Mouse (Mus musculus) embryonic facial prominence, embryonic 12.5 days (tissue): ENCODE results near the gene Crot. TPM values are rescaled to one million over a fixed set of nuclear protein-coding genes. Genes with fewer than 3 reads are reported as not detected.
"Not testable (repeated sequence)": the region's sequence is repeated elsewhere in the genome, so short reads cannot be mapped to it uniquely, and the experiment has no call there.

ENCODE experiments used
- ATAC-seq: fragments of 200-750 bp; cut with Nextera tagmentation; 2 replicates; pipeline ENCODE4 v1.8.0; 2017; ENCODE audit not compliant: insufficient number of reproducible peaks, insufficient read depth, low FRiP score, low TSS enrichment
- H3K27ac ChIP-seq: fragments of 300-500 bp; sonication (generic); 2 replicates; pipeline ENCODE4 v1.5.1; 2016; ENCODE audit warnings: mild to moderate bottlenecking
- H3K27me3 ChIP-seq: fragments of 300-500 bp; sonication (generic); 2 replicates; pipeline ENCODE4 v1.6.1; 2016; ENCODE audit warnings: mild to moderate bottlenecking, moderate library complexity
- H3K36me3 ChIP-seq: fragments of 300-500 bp; sonication (generic); 2 replicates; pipeline ENCODE4 v1.6.1; 2016; ENCODE audit warnings: mild to moderate bottlenecking
- H3K4me1 ChIP-seq: fragments of 300-500 bp; sonication (generic); 2 replicates; pipeline ENCODE4 v1.6.1; 2016
- H3K4me2 ChIP-seq: fragments of 300-500 bp; sonication (generic); replicated peaks from 2 replicates; pipeline ENCODE4 v1.6.1; 2016; ENCODE audit warnings: mild to moderate bottlenecking, moderate library complexity
- H3K4me3 ChIP-seq: fragments of 300-500 bp; sonication (generic); 2 replicates; pipeline ENCODE4 v1.5.1; 2016; ENCODE audit warnings: mild to moderate bottlenecking
- H3K9ac ChIP-seq: fragments of 300-500 bp; sonication (generic); 2 replicates; pipeline ENCODE4 v1.6.1; 2016; ENCODE audit warnings: mild to moderate bottlenecking, moderate library complexity
- H3K9me3 ChIP-seq: fragments of 300-500 bp; sonication (generic); 2 replicates; pipeline ENCODE4 v1.6.1; 2016; ENCODE audit warnings: mild to moderate bottlenecking, moderate library complexity
- WGBS: fragments of 180-500 bp; shearing (Covaris S2); methylation state at CpG from one replicate; pipeline ENCODE4 v1.1.7; 2016; 5-methylcytosine and 5-hydroxymethylcytosine counted together
- polyA plus RNA-seq: library from polyadenylated mRNA; unstranded; fragments of >200 nt; fragmentation: Nextera tagmentation; extraction: Ambion mirVana; gene quantifications from 2 replicates; pipeline ENCODE4 v1.2.1, GENCODE M21; 2016

Crot gene
- polyA plus RNA-seq, 1 experiment from 2014 or later, result 46.2 TPM

DNA sequence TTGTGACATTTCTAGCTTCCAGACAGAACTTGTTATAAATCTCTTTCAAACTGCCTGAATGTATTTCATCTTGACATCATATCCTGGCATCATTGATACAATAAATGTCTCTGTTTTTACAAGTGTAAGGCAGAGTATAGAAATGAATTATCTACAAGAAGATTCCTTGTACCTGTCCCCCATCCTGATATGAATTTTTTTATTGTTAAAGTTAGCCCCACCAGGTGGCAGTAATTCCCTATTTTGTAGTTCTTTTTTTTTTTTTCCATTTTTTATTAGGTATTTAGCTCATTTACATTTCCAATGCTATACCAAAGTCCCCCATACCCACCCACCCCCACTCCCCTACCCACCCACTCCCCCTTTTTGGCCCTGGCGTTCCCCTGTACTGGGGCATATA lies 55.9 kb downstream of the Crot start:
- ATAC-seq, H3K27me3 ChIP-seq, H3K4me3 ChIP-seq, H3K36me3 ChIP-seq, H3K9ac ChIP-seq, H3K4me1 ChIP-seq, H3K27ac ChIP-seq, H3K9me3 ChIP-seq, H3K4me2 ChIP-seq: not testable (repeated sequence)
- WGBS, result no CpG with 5 or more reads among the region's 1 CpGs

DNA sequence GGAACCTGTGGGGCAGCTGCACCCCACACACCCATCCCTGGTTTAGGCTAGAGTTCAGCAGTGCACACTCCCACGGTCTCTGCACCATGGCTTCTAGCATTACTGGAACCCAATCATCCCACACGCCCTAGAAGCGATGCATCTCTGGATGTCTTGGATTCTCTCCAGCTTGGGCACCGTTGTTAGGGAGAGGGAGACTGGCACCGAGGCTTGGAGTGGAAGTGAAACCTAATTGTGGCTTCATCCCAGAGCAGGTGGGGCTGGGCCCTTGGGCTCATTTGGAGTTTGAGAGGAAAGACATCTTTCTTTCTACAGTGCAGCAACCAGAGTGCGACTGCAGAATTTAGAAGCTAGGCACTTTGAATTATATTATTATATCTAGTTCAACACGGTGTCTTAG lies 59.2 kb downstream of the Crot start:
- Histone ChIP-seq H3K4me1 (no peaks in the 10 kb centered on the region), H3K27me3 (no peaks in the 10 kb centered on the region), H3K27ac (no peak overlapping the region), H3K9ac (no peak overlapping the region), H3K4me3 (no peak overlapping the region), H3K36me3 (no peaks in the 10 kb centered on the region), H3K4me2 (no peak overlapping the region), H3K9me3 (no peaks in the 10 kb centered on the region)
- ATAC-seq, result no peak
- 85% methylated on average over 7 of the region's 7 CpGs for WGBS

DNA sequence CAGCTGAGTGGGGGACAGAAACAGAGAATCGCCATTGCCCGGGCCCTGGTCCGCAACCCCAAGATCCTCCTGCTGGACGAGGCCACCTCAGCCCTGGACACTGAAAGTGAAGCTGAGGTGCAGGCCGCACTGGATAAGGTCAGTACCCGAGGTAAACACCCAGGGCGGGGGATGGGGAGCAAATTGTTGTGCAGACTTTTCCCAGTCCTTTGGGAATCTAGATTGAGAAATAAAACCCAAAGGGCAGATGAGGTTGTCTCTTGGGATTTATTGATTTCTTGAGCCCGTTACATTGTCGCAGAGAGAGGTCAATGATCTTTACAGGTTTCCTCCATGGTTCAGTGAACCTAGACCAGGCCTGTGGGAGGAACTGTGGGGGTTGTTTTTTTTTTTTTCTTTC lies 68.7 kb downstream of the Crot start:
- WGBS, result 80% methylated on average over 9 of the region's 9 CpGs
- no peak for ATAC-seq
- no peak overlapping the region for H3K4me3 ChIP-seq
- H3K4me1 ChIP-seq, result no peaks in the 10 kb centered on the region
- H3K27ac ChIP-seq, result no peak overlapping the region
- peaks cover 4% of the 10 kb centered on the region; the same call in 1 of the 2 replicates for H3K9me3 ChIP-seq
- H3K27me3 ChIP-seq, result no peaks in the 10 kb centered on the region
- H3K9ac ChIP-seq, result no peak overlapping the region
- no peaks in the 10 kb centered on the region for H3K36me3 ChIP-seq
- H3K4me2 ChIP-seq, result no peak overlapping the region

DNA sequence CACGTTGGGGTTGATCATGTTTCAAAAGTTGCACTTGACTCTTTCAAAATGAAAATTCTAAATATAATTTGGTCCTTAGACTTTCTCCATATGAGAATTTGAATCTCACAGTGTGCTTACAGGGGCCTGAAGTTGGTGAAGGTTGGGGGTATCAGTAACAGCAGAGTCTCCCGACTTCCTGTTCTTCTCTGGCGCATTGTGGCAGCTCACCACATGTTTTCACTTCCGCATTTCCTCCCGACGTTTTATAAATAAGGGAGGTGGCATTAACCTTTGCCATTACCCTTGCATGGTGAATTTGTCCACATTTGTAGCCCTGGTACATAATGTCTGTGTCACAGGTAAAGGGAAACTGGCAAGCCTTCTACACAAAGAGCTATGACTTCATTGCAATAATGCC lies 80.1 kb downstream of the Crot start:
- 45% methylated on average over 6 of the region's 6 CpGs for WGBS
- ATAC-seq, result no peak
- H3K4me1 ChIP-seq, result no peaks in the 10 kb centered on the region
- no peaks in the 10 kb centered on the region for H3K36me3 ChIP-seq
- H3K4me3 ChIP-seq, result no peak overlapping the region
- H3K9ac ChIP-seq, result no peak overlapping the region
- no peaks in the 10 kb centered on the region for H3K27me3 ChIP-seq
- no peak overlapping the region for H3K27ac ChIP-seq
- H3K9me3 ChIP-seq, result no peaks in the 10 kb centered on the region
- no peak overlapping the region for H3K4me2 ChIP-seq

DNA sequence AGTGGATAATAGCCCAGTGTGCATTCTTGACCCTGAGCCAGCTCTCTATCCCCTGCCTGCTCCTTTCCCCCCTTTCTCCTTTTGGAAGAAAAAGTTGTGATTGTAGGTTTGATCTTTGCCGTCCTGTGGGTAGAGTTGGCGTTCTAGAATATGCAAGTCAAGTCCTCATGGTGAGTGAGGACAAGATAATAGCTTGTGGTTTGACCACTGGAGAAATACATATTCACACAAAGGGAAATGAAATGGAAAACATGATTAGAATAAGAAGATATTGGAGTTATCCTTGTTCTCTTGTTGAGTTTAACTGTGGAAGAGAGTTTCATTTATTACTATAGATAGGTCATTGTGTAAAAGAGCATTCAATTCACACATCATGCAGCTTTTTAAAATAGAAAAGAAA lies 80.7 kb downstream of the Crot start:
- Histone ChIP-seq H3K27me3 (no peaks in the 10 kb centered on the region), H3K4me3 (no peak overlapping the region), H3K4me2 (no peak overlapping the region), H3K36me3 (no peaks in the 10 kb centered on the region), H3K9me3 (no peaks in the 10 kb centered on the region), H3K9ac (no peak overlapping the region), H3K4me1 (no peaks in the 10 kb centered on the region), H3K27ac (no peak overlapping the region)
- WGBS, result 91% methylated on average over 2 of the region's 2 CpGs
- no peak for ATAC-seq

Other genes starting within 250 kb of the Crot start
- gene Abcb1b, start 199.2 kb downstream of the Crot start, polyA plus RNA-seq, result 0.67 and 1.5 TPM in 2 replicates
- gene Abcb4, start 103.6 kb downstream of the Crot start, polyA plus RNA-seq, result 0.58 and 0.76 TPM in 2 replicates
- 16.1 and 18.8 TPM in 2 replicates for gene Tmem243, start 103.3 kb upstream of the Crot start, polyA plus RNA-seq
- gene Dmtf1, start 164.5 kb upstream of the Crot start, polyA plus RNA-seq, result 62.8 and 67.2 TPM in 2 replicates